Mouse (Mus musculus) forebrain, embryonic 11.5 days (tissue): ENCODE measurements at regions not wholly inside any gene's neighbourhood (a gene's known extent, or its start where the extent isn't known, plus 50 kb on each side); places are given as distances from the start of the nearest gene placed in this dataset.

Source experiments
- ATAC-seq: fragments of 200-750 bp; cut with Nextera tagmentation; replicated peaks from 2 replicates; pipeline ENCODE4 v1.8.0; 2017; ENCODE audit warnings: moderate TSS enrichment; ENCODE audit not compliant: low FRiP score
- DNase-seq: peaks from one replicate; pipeline ENCODE4 v3.0.0-alpha.2; 2017; ENCODE audit warnings: low spot score
- H3K27ac ChIP-seq: fragments of 300-500 bp; sonication (generic); 2 replicates; pipeline ENCODE4 v1.5.1; 2014; ENCODE audit warnings: low read depth, low read length
- H3K27me3 ChIP-seq: fragments of 300-500 bp; sonication (generic); 2 replicates; pipeline ENCODE4 v1.6.1; 2014; ENCODE audit warnings: mild to moderate bottlenecking, low read length, mixed read lengths; ENCODE audit not compliant: control insufficient read depth, insufficient read depth
- H3K36me3 ChIP-seq: fragments of 300-500 bp; sonication (generic); 2 replicates; pipeline ENCODE4 v1.6.1; 2014; ENCODE audit warnings: mild to moderate bottlenecking, low read length, moderate library complexity, mixed read lengths; ENCODE audit not compliant: control insufficient read depth, insufficient read depth
- H3K4me1 ChIP-seq: fragments of 300-500 bp; sonication (generic); replicated peaks from 2 replicates; pipeline ENCODE4 v1.6.1; 2014; ENCODE audit warnings: low read length, mixed read lengths; ENCODE audit not compliant: control insufficient read depth, insufficient read depth
- H3K4me2 ChIP-seq: fragments of 300-500 bp; sonication (generic); 2 replicates; pipeline ENCODE4 v1.6.1; 2014; ENCODE audit warnings: low read depth, mild to moderate bottlenecking, low read length, moderate library complexity, mixed read lengths; ENCODE audit not compliant: severe bottlenecking
- H3K4me3 ChIP-seq: fragments of 300-500 bp; sonication (generic); 2 replicates; pipeline ENCODE4 v1.5.1; 2014; ENCODE audit warnings: low read depth, low read length
- H3K9ac ChIP-seq: fragments of 300-500 bp; sonication (generic); 2 replicates; pipeline ENCODE4 v1.6.1; 2014; ENCODE audit warnings: low read length
- H3K9me3 ChIP-seq: fragments of 300-500 bp; sonication (generic); 2 replicates; pipeline ENCODE4 v1.6.1; 2016; ENCODE audit warnings: low read length, mixed read lengths; ENCODE audit not compliant: control insufficient read depth
- WGBS: fragments of 180-500 bp; shearing (Covaris S2); extraction: QIAGEN DNeasy Blood & Tissue Kit; methylation state at CpG from one replicate; pipeline ENCODE4 v1.1.7; 2014; 5-methylcytosine and 5-hydroxymethylcytosine counted together

DNA sequence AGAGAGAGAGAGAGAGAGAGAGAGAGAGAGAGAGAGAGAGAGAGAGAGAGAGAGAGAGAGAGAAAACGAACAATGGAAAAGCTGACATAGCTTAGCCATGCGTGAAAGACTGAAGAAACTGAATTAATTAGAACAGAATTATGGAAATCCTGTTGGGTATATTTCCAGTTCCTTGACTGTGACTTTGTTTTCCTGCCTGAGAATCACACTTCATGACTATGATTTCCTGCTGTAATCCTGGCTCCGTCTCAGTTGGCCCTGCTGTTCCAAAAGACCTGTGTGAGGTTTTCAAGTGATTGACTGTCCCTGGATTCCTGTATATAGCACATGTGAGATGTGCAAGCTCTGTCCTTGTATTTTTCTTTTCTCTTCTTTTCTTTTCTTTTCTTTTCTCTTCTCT lies 1568.4 kb downstream of the Pla2g4a start:
- no peak overlapping the region for H3K27ac ChIP-seq
- no peak overlapping the region for H3K9ac ChIP-seq
- no peak overlapping the region for H3K4me2 ChIP-seq
- H3K27me3 ChIP-seq = no peaks in the 10 kb centered on the region
- ATAC-seq = 0 out of 2 replicates have a peak, but pooled peaks have one; percentile 49
- no peak for DNase-seq
- WGBS = 45% methylated on average over 3 of the region's 3 CpGs
- H3K9me3 ChIP-seq = no peaks in the 10 kb centered on the region
- H3K36me3 ChIP-seq = no peaks in the 10 kb centered on the region
- no peaks in the 10 kb centered on the region for H3K4me1 ChIP-seq
- no peak overlapping the region for H3K4me3 ChIP-seq
